Mouse (Mus musculus): ENCODE data around the gene Olfr709-ps1. TPM values are rescaled to one million over a fixed set of nuclear protein-coding genes. Genes with fewer than 3 reads are reported as not detected.
"Not testable (repeated sequence)": the region's sequence is repeated elsewhere in the genome, so short reads cannot be mapped to it uniquely, and the experiment has no call there.

Gene Olfr709-ps1
- total and polyA plus RNA-seq, 3 experiments, result not detected

DNA sequence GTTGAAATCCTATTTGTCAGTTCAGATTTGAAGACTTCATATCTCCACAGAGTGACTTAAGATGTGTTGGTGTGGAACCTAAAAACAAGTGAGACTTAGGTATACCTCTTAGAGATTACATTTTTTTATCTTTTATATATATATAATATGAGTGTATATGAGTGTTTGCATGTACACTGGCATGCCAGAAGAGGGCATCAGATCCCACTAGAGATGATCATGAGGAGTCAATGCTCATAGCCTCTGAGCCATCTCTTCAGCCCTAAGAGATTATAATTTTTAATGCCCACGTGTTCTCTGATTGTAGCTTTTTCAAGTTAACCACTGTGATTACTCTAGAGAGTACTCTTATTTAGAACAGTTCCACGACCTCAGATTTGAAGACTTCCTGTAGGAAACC lies 24.3 kb downstream of the Olfr709-ps1 start, which contains the start of gene Olfr1532-ps1:
Gene Olfr1532-ps1 (plus strand): TSS at position 326 of the 400 bp plus-strand sequence.
- DNase-seq, result no peak
- Histone ChIP-seq H3K79me2 (replicated peaks; ENCODE audit: control insufficient read depth, insufficient read depth, low read length) (no peaks in the 10 kb centered on the region), H3K36me3 (ENCODE audit: control insufficient read depth, insufficient read depth, low read length) (no peaks in the 10 kb centered on the region), H3K9ac (ENCODE audit: low read depth, low read length) (no peak within 1 kb of the TSS), H3K4me3 (no peak within 1 kb of the TSS), H3K27me3 (ENCODE audit: control insufficient read depth, insufficient read depth, low read length) (no peaks in the 10 kb centered on the region), H3K4me1 (ENCODE audit: control insufficient read depth, insufficient read depth, low read length) (no peaks in the 10 kb centered on the region), H3K27ac (no peak within 1 kb of the TSS)
- intact Hi-C loops (cut with DNase I), result no loop called here
- no peak for TF ChIP-seq POLR2A (IDR thresholded peaks at IDR 0.05; ENCODE audit: insufficient read depth, low read depth, low read length)
- no peak for TF ChIP-seq EP300 (IDR thresholded peaks at IDR 0.05; ENCODE audit: insufficient read depth, low read depth, low read length)
- no peak for TF ChIP-seq CTCF (IDR thresholded peaks at IDR 0.05)
- WGBS, result 36% methylated on average over 2 of the region's 2 CpGs

DNA sequence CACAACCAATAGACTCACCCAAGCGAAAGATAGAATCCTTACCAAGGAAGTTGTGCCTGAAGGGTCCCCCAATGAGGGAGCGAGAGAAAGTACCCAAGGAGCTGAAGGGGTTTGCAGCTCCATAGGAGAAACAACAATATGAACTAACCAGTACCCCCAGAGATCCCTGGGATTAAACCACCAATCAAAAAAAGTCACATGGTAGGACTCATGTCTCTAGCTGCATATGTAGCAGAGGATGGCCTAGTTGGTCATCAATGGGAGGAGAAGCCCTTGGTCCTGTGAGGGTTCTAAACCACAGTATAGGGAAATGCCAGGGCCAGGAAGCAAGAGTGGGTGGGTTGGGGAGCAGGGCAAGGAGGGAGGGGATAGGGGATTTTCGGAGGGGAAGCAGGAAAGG lies 30.9 kb downstream of the Olfr709-ps1 start, which contains the start of gene Olfr707:
Gene Olfr707 (minus strand): TSS at position 101 of the 400 bp plus-strand sequence.
- 69% methylated on average over 3 of the region's 3 CpGs for WGBS
- DNase-seq; H3K36me3 ChIP-seq (ENCODE audit: control insufficient read depth, insufficient read depth, low read length); H3K4me1 ChIP-seq (ENCODE audit: control insufficient read depth, insufficient read depth, low read length); H3K4me3 ChIP-seq; H3K27me3 ChIP-seq (ENCODE audit: control insufficient read depth, insufficient read depth, low read length); H3K9ac ChIP-seq (ENCODE audit: low read depth, low read length); H3K79me2 ChIP-seq (replicated peaks; ENCODE audit: control insufficient read depth, insufficient read depth, low read length); H3K27ac ChIP-seq; intact Hi-C loops (cut with DNase I): not testable (repeated sequence)

DNA sequence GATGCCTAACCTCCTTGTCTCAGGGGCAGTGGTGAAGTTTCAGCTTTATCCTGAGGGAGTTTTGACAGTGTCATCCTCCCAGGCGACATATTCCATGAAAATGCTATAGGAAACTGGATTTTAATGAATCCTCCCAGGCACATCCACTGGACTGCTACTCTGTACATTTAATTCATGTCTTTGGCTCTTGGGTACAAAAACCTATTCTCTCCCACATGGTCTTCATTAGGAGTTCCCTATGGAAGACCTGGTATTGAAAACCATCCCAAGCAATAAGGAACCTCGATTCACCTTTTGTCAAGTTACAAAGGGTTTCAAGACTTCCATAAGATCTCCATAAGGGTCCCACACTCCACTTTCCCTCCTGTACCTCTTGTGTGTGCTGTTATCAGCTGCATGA lies 44.0 kb downstream of the Olfr709-ps1 start, which contains the start of gene Olfr706:
Gene Olfr706 (minus strand): TSS at position 101 of the 400 bp plus-strand sequence.
- Histone ChIP-seq H3K27me3 (ENCODE audit: control insufficient read depth, insufficient read depth, low read length) (no peaks in the 10 kb centered on the region), H3K36me3 (ENCODE audit: control insufficient read depth, insufficient read depth, low read length) (no peaks in the 10 kb centered on the region), H3K27ac (no peak within 1 kb of the TSS), H3K79me2 (replicated peaks; ENCODE audit: control insufficient read depth, insufficient read depth, low read length) (no peaks in the 10 kb centered on the region), H3K9ac (ENCODE audit: low read depth, low read length) (no peak within 1 kb of the TSS), H3K4me3 (no peak within 1 kb of the TSS), H3K4me1 (ENCODE audit: control insufficient read depth, insufficient read depth, low read length) (no peaks in the 10 kb centered on the region)
- TF ChIP-seq EP300 (IDR thresholded peaks at IDR 0.05; ENCODE audit: insufficient read depth, low read depth, low read length), result no peak
- no peak for TF ChIP-seq CTCF (IDR thresholded peaks at IDR 0.05)
- no peak for TF ChIP-seq POLR2A (IDR thresholded peaks at IDR 0.05; ENCODE audit: insufficient read depth, low read depth, low read length)
- intact Hi-C loops (cut with DNase I), result no loop called here
- no peak for DNase-seq
- 70% methylated on average over 2 of the region's 2 CpGs for WGBS

DNA sequence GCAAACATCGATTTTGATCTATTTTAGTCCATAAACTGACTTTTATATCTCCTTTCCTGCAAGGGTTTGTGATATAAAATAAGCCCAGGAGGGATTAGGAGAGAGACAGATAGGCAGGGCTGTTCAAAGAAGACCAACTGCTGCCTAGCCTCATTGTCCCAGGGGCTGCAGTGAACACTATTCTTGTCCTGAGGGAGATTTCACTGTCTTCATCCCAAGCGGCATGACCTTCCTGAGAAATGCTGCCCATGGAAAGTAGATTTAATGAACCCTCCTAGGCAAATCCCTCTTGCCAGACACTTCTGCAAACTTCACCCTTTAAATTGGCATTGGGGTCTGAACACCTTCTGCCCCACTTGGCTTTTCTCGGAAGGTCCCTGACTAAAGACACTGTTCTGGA lies 55.2 kb downstream of the Olfr709-ps1 start, which contains the start of gene Olfr705:
Gene Olfr705 (minus strand): TSS at position 101 of the 400 bp plus-strand sequence.
- DNase-seq, result no peak
- Histone ChIP-seq H3K27me3 (ENCODE audit: control insufficient read depth, insufficient read depth, low read length) (no peaks in the 10 kb centered on the region), H3K79me2 (replicated peaks; ENCODE audit: control insufficient read depth, insufficient read depth, low read length) (no peaks in the 10 kb centered on the region), H3K36me3 (ENCODE audit: control insufficient read depth, insufficient read depth, low read length) (no peaks in the 10 kb centered on the region), H3K27ac (no peak within 1 kb of the TSS), H3K4me3 (no peak within 1 kb of the TSS), H3K9ac (ENCODE audit: low read depth, low read length) (no peak within 1 kb of the TSS), H3K4me1 (ENCODE audit: control insufficient read depth, insufficient read depth, low read length) (no peaks in the 10 kb centered on the region)
- 73% methylated on average over 3 of the region's 3 CpGs for WGBS
- TF ChIP-seq EP300 (IDR thresholded peaks at IDR 0.05; ENCODE audit: insufficient read depth, low read depth, low read length) (no peak), POLR2A (IDR thresholded peaks at IDR 0.05; ENCODE audit: insufficient read depth, low read depth, low read length) (no peak)
- intact Hi-C loops (cut with DNase I), result no loop called here

Other genes starting within 250 kb of the Olfr709-ps1 start
- gene Olfr694, start 240.4 kb downstream of the Olfr709-ps1 start, total RNA-seq (2021), result not detected
- gene Olfr694, start 240.4 kb downstream of the Olfr709-ps1 start, polyA plus RNA-seq (2012; rRNA removed), result not detected in 2 replicates
- not detected for gene Olfr695, start 215.8 kb downstream of the Olfr709-ps1 start, total RNA-seq (2021)
- gene Olfr695, start 215.8 kb downstream of the Olfr709-ps1 start, polyA plus RNA-seq (2012; rRNA removed), result not detected in 2 replicates
- gene Olfr697, start 189.8 kb downstream of the Olfr709-ps1 start, total RNA-seq (2021), result not detected
- gene Olfr697, start 189.8 kb downstream of the Olfr709-ps1 start, polyA plus RNA-seq (2012; rRNA removed), result not detected in 2 replicates
- gene Olfr698, start 176.8 kb downstream of the Olfr709-ps1 start, total RNA-seq (2021), result not detected
- not detected in 2 replicates for gene Olfr698, start 176.8 kb downstream of the Olfr709-ps1 start, polyA plus RNA-seq (2012; rRNA removed)
- gene Olfr699, start 139.0 kb downstream of the Olfr709-ps1 start, total RNA-seq (2021), result not detected
- gene Olfr699, start 139.0 kb downstream of the Olfr709-ps1 start, polyA plus RNA-seq (2012; rRNA removed), result not detected in 2 replicates
- not detected for gene Olfr700, start 123.4 kb downstream of the Olfr709-ps1 start, total RNA-seq (2021)
- gene Olfr700, start 123.4 kb downstream of the Olfr709-ps1 start, polyA plus RNA-seq (2012; rRNA removed), result not detected in 2 replicates
- gene Olfr701, start 118.1 kb downstream of the Olfr709-ps1 start, total RNA-seq (2021), result not detected
- not detected in 2 replicates for gene Olfr701, start 118.1 kb downstream of the Olfr709-ps1 start, polyA plus RNA-seq (2012; rRNA removed)
- not detected for gene Olfr702, start 98.3 kb downstream of the Olfr709-ps1 start, total RNA-seq (2021)
- gene Olfr702, start 98.3 kb downstream of the Olfr709-ps1 start, polyA plus RNA-seq (2012; rRNA removed), result not detected in 2 replicates
- gene Olfr703, start 88.9 kb downstream of the Olfr709-ps1 start, total RNA-seq (2021), result not detected
- not detected in 2 replicates for gene Olfr703, start 88.9 kb downstream of the Olfr709-ps1 start, polyA plus RNA-seq (2012; rRNA removed)
- gene Olfr704, start 69.0 kb downstream of the Olfr709-ps1 start, total RNA-seq (2021), result not detected
- not detected in 2 replicates for gene Olfr704, start 69.0 kb downstream of the Olfr709-ps1 start, polyA plus RNA-seq (2012; rRNA removed)
- gene Olfr705, start 55.3 kb downstream of the Olfr709-ps1 start, total RNA-seq (2021), result not detected
- not detected in 2 replicates for gene Olfr705, start 55.3 kb downstream of the Olfr709-ps1 start, polyA plus RNA-seq (2012; rRNA removed)
- gene Olfr706, start 44.1 kb downstream of the Olfr709-ps1 start, total RNA-seq (2021), result not detected
- gene Olfr706, start 44.1 kb downstream of the Olfr709-ps1 start, polyA plus RNA-seq (2012; rRNA removed), result not detected in 2 replicates
- not detected for gene Olfr707, start 31.0 kb downstream of the Olfr709-ps1 start, total RNA-seq (2021)
- not detected in 2 replicates for gene Olfr707, start 31.0 kb downstream of the Olfr709-ps1 start, polyA plus RNA-seq (2012; rRNA removed)
- gene Olfr1532-ps1, start 24.2 kb downstream of the Olfr709-ps1 start, total RNA-seq (2021), result not detected
- not detected in 2 replicates for gene Olfr1532-ps1, start 24.2 kb downstream of the Olfr709-ps1 start, polyA plus RNA-seq (2012; rRNA removed)
- not detected for gene Olfr710, start 16.1 kb upstream of the Olfr709-ps1 start, total RNA-seq (2021)
- not detected in 2 replicates for gene Olfr710, start 16.1 kb upstream of the Olfr709-ps1 start, polyA plus RNA-seq (2012; rRNA removed)
- gene Olfr6, start 31.7 kb upstream of the Olfr709-ps1 start, total RNA-seq (2021), result not detected
- not detected in 2 replicates for gene Olfr6, start 31.7 kb upstream of the Olfr709-ps1 start, polyA plus RNA-seq (2012; rRNA removed)
- gene Olfr711, start 43.2 kb upstream of the Olfr709-ps1 start, total RNA-seq (2021), result not detected
- not detected in 2 replicates for gene Olfr711, start 43.2 kb upstream of the Olfr709-ps1 start, polyA plus RNA-seq (2012; rRNA removed)
- gene Olfr2, start 73.9 kb upstream of the Olfr709-ps1 start, total RNA-seq (2021), result not detected
- gene Olfr2, start 73.9 kb upstream of the Olfr709-ps1 start, polyA plus RNA-seq (2012; rRNA removed), result not detected in 2 replicates
- not detected for gene Olfr713, start 99.0 kb upstream of the Olfr709-ps1 start, total RNA-seq (2021)
- not detected in 2 replicates for gene Olfr713, start 99.0 kb upstream of the Olfr709-ps1 start, polyA plus RNA-seq (2012; rRNA removed)
- gene Olfr714, start 138.8 kb upstream of the Olfr709-ps1 start, total RNA-seq (2021), result not detected
- gene Olfr714, start 138.8 kb upstream of the Olfr709-ps1 start, polyA plus RNA-seq (2012; rRNA removed), result not detected in 2 replicates
- not detected for gene Olfr17, start 161.0 kb upstream of the Olfr709-ps1 start, total RNA-seq (2021)
- gene Olfr17, start 161.0 kb upstream of the Olfr709-ps1 start, polyA plus RNA-seq (2012; rRNA removed), result not detected in 2 replicates
- gene Olfr715b, start 178.2 kb upstream of the Olfr709-ps1 start, total RNA-seq (2021), result not detected
- gene Olfr715b, start 178.2 kb upstream of the Olfr709-ps1 start, polyA plus RNA-seq (2012; rRNA removed), result not detected in 2 replicates
- gene Olfr715, start 198.9 kb upstream of the Olfr709-ps1 start, total RNA-seq (2021), result not detected
- not detected in 2 replicates for gene Olfr715, start 198.9 kb upstream of the Olfr709-ps1 start, polyA plus RNA-seq (2012; rRNA removed)
- gene Olfr716, start 206.1 kb upstream of the Olfr709-ps1 start, total RNA-seq (2021), result not detected
- gene Olfr716, start 206.1 kb upstream of the Olfr709-ps1 start, polyA plus RNA-seq (2012; rRNA removed), result not detected in 2 replicates
- not detected for gene Nlrp14, start 234.8 kb upstream of the Olfr709-ps1 start, total RNA-seq (2021)
- gene Nlrp14, start 234.8 kb upstream of the Olfr709-ps1 start, polyA plus RNA-seq (2012; rRNA removed), result not detected in 2 replicates